Mouse (Mus musculus) ES-Bruce4 (cell line): ENCODE measurements around the gene Rbm7.

Experiments used
- CTCF ChIP-seq: IDR thresholded peaks from one replicate; pipeline ENCODE4 v1.8.1; 2011; ENCODE audit warnings: low read depth, low read length
- POLR2A ChIP-seq: IDR thresholded peaks from one replicate; pipeline ENCODE4 v1.8.1; 2011; ENCODE audit warnings: low read length; ENCODE audit not compliant: insufficient read depth

GRCm38 (mm10) chr9:48459391-48459790 is 35.7 kb downstream of the Rbm7 start:
- TF ChIP-seq CTCF: no peak
- no peak for TF ChIP-seq POLR2A
